Mouse (Mus musculus) adrenal gland, postnatal 36 days (tissue): ENCODE measurements around the gene Sesn3. TPM values are rescaled to one million over a fixed set of nuclear protein-coding genes. Genes with fewer than 3 reads are reported as not detected.

Experiments
- DNase-seq, 2 experiments: peaks; one replicate each; pipeline ENCODE4 v3.0.0; 2021; ENCODE audit warnings: mixed read lengths in 1 of 2
- total RNA-seq, 2 experiments: library from RNA; stranded (reverse); gene quantifications; 2 replicates each; pipeline ENCODE4 v1.2.3; 2021

Sesn3 gene
- total RNA-seq, 2 experiments from 2014 or later, result 63.1 to 66.2 TPM

DNA sequence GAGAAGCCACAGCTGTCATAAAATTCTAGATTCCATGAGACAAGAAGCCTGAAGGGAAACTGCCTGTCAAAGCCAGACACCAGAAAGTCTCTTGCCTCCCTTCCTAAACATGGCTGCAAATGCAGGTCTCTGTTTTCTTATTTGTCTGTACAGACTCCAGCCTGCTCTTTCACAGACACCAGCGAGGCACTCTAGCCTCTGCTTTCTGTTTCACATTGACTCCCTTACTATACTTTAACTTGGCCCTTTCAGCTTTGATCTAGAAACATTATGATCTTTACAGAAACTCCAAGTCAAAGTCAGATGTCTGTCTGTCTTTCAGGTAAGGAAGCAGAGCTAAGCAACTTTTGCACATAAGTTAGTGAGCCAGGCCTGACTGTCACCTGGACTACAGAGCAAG, 77.5 kb downstream of the Sesn3 start:
- DNase-seq, result no peak

DNA sequence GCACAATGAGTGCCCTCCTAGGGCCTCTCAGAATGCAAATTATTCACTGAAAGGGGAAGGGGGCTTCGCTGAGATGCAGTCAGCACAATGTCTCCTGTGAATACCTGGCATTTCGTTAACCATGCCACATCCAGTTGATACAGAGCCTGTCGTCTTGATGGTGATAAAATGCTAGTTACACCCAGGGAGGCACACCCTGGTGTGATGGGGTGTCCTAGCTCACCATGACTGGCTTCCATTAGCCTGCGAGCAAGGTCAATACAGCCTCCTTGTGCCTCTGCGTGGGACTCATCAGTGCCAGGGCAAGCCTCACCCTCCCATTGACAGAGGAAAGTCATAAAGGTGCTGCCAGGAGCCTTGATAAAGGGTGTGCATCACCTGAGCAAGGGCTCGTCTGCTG, 80.0 kb downstream of the Sesn3 start:
- no peak for DNase-seq

DNA sequence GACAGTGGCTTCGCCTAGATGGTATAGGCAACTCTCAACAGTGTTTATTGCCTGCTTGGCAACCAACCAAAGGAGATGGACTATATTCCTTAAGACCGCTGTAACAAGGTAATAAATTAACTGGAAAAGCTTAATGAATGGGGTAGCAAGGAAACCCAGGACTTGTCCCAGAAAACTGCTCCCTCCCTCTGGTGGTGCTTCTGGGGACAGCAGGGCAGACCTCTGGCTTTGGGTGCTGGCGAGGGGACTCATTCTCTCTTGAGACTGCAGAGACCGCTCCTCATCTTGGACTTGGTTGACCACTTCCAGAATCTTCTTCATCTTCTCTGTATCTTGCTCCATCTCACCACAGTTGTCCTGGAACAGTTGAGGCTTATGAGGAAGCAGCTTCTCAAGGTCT, 82.2 kb downstream of the Sesn3 start:
- DNase-seq, result no peak

DNA sequence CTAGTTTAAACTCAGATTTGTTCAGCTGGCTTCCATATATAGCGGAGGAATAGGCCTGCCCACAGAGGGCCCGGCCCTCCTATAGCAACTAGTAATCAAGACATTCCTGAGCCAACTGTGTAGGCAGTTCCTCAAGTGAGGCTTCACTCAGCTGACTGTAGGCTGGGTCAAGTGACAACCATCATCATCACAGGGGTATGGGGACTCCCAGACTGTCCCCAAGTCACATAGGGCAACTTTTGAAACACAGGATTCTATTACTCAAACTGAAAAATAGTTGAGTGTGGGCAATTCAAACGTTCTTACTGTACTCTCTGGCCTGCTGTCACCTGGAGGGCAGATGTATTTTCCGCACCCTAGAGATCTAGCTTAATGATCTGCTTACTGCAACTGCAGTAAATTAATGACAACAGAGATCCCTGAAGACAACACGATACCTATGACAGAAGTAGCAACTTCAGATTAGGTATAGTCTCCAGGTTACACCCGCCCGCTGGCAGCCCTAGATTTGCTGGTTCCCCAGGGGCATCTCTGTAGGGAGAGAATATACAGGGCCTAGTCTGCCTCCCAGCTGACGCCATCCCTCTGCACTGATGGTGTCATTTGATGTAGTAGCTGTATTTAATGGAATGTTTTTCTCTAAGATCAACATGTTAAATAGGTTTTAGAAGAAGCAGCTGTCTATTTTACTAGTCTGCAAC, 87.4 kb downstream of the Sesn3 start:
- DNase-seq, result no peak

DNA sequence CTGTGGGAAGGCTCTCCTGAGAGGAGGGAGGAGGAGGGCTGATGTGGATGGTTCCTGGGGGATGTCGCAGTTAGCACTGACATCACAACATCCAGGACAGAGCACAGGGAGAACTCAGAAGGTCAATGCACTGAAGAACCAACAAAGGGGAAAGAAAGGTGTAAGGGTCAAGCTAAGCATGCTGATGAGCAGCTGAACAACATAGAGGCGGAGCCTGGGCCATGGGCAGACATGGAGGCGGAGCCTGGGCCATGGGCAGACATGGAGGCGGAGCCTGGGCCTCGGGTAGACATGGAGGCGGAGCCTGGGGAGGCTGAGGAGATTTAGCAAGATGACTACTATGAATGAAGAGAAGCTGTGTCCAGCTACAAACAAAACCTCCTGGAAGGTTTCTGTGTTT, 88.7 kb downstream of the Sesn3 start:
- peak in 1 of 2 experiments; percentile 17 for DNase-seq

DNA sequence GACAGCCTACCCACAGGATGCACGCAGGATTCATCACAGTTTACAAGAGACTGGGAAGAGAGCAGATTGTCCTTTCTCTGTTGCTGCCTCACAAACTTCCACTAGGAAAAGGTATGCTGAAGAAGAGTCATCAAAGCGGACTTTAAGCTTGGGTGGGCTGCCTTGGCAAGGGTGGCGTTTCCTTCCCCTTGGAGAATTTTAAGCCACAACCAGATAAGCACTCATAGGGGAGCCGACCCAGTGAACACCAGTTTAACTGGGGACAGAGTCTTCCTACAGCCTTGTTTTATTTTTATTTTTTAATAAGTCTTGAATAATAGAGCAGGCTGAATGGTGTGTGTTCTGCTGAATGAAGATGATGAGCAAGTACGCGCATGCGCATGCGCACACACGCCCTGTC, 89.9 kb downstream of the Sesn3 start:
- no peak for DNase-seq

DNA sequence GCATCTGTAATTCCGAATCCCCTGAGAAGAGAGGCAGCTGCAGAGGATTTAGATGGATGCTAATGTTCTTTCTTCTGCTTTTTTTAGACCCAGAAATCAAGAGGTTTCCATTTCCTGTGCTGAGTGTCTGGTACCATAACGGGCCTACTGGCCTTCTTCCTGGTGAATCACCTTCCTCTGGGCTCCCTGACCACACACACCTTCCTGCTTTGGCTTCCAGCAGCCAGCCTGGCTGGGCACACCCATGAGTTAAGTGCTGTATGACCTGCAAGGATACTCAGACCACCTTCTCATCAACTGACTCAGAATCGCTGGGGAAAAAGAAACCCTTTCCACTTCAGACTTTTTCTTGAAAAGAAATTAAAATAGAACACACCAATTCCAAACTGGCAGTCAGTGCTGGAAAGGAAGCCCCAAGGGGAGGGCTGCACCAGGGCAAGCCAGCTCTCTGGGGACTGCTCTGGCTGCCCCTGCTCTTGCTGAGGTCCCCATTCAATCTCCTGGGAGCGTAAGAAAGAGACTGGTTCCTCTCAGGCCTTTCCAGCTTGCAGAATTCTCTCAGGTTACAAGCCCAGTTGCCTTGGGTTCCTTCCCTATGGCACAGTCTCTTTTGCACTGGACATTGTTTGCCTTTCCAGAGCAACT, 90.7 kb downstream of the Sesn3 start:
- peak; percentile 12 to 52 for DNase-seq

DNA sequence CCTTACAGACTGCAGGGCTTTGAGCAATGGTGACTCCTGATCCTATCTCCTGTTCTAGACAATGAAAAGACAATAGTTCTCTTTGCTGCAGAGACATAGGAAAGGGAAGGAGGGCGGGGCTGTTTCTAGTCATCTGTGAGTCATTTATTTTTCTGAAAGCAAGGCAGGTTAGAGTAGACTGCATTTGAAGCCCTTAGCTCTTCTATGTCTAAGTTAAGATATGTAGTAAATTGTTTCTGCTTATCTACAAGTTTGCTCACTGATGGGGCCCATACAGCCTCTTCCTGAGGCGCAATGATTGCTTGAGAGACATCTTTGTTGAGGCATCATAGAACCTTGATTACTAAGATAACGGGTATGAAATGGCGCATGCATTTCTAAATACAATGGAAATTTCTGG, 93.0 kb downstream of the Sesn3 start:
- no peak for DNase-seq

DNA sequence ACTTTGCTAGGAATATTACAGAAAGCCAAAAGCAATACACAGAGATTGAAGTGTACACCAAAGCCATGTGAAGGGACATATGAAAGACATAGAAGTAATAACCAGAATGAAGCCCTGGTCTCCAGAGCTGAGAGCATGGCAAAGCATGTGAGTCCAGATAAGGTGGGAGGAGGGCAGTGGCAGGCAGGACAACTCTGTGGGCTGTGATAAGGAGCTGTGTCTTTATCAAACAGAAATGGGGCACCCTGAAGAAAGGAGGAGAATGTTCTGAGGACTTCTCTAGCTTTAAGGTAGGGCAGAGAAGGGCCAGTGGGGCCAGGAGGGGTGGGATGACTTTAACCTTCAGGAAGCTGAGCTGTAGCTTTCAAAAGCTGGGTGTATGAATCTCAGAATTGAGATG, 94.4 kb downstream of the Sesn3 start:
- no peak for DNase-seq

DNA sequence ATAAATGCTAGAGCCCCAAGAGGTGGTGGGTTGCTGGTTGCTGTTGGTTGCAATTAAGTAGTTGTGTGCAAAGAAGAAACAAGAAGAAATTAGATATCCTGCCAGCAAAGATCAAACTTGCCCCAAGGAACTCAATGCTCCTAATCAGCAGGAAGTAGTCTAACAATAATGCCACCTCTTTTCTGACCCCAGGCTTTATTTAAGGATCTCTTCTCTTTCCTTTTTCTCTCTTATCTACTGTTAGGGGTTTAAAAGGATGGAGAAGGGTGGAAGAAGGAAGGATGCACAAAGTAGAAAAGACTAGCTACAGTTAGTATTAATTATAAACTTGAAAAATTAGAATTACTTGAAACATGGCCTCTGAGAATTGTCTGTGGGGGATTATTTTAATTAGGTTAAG, 97.6 kb downstream of the Sesn3 start:
- no peak for DNase-seq

DNA sequence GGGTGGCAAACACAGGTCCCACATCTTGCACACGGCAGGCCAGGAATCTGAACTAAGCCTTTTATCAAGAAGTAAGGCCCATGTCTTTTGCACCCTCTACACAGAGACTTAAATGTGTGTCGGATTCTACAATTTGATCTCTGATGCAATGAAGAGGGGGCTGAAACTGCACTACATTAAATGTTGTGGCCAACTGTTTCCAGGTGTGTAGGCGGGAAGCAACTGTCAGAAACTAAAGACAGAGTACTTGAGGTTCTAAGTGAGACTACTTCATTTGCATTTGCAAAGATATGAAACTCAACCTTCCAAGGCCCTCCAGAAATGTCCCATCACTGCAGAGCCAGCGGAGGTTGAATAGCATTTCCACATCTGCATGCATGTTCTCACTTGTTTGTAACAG, 101.3 kb downstream of the Sesn3 start:
- no peak for DNase-seq

DNA sequence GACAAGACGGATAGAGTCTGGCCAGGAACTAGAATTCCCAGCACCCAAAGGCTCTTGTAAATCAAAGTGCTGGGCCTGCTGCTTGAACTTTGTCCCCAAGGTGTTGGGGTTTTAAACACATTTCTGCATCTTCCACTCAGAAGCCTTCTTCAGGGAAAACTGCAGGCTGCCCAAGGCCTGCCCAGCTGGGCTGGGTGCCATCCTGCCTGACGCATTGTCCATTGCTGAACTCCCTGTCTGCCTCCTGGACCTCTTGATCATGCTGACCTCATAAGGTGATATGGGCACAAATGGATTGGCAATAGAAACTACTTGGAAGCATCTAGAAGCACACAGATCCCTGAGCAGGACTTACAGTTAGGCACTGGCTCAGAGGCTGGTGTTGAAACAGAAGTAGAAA, 103.3 kb downstream of the Sesn3 start:
- peak; percentile 53 to 55 for DNase-seq

DNA sequence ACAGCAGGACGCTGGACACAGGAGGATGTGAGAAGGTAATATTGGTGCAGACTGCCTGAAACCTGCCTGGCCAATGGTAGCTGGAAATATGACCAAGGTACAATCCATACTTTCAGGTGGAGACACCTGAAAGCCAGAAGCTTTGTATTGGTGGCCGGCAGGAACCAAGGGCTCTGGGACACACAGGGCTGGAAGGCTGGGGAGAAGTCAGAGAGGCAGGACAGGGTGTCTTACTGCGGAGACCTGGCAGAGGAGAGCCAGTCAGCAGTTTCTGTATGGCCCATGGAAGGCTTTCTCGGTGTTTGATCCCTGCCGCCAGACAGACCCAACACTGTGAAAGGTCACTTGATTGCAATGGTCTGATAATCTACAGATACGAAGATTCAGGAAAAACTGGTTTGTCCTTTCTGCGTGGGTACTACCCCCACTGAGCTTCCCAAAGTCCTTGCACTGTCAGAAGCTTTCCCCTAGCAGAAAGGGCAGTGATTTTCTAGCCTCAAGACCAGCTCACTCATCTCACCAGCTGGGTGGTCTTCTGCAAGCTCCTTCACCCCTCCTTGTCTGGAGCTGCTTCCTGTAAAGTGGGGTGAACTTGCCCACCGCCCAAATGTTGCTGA, 105.0 kb downstream of the Sesn3 start:
- no peak for DNase-seq

DNA sequence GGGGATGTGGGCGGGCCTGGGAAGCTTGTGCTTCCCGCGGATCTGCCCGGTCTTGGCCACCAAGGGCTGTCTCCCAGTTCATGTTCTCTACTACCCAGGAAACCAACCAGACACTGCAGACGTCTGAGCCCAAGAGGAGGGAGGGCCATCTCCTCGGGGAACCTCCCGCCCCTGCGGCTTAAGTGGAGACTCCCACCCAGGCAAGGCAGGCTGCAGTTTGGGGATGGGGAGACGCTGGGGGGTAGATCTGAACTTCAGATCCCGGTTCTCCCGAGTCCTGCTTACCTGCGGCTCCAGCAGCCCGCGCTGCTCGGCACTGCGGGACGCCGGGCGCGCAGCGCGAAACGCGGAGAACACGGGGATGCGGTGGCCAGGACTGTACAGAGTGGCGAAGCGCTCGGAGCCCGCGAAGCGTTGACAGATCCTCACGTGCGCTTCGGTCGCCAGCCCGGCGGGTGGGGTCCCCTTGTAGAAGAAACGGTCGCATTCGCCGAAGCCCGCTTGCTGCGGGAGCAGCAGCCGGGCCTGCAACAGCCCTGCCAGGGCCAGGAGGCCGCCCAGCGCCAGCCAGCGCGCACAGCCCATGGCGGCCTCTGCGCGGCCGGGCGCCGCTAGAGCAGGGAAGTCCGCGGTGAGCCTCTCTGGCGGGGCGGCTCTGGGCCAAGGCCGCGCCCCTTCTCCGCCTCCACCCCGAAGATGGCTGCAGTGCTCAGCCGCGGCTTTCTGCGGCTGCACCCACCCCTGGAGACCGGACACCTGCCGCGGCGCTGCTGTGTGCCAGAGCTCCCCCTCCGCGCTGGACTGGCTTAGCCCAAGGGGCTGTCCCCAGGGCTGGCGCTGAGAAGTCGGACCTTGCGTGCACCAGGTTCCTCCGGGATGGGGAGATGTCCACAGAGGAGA, 105.8 kb downstream of the Sesn3 start:
- peak; percentile 90 to 93 for DNase-seq

DNA sequence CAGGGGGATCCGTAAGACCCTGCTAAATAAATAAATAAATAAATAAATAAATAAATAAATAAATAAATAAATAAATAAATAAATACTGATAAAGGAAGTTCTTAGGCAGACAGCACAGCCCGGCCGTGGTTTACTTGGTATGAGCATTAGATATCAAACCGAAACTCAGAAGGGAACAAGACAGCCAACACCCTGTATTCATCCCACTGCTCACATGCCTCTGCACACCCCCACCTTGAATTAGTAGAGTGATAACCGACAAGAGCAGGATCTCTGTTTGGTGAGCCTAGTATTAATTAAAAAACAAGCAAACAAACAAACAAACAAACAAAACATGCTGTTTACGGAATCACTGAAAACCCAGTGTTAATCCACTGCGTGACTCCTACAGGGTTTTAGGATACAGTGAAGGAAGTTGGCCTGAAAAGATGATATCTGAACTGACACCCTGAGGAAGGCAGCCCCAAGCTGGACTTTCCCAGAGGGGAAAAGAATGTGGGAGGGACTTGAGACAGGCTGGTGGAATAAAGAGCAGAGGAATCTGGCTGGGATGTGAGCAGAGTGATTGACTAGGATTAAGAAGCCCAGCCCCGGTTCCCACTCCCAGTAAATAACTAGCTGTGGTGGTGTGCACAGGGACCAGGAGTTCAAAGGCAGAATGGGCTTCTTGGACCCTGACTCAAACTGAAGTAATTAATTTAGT, 106.6 kb downstream of the Sesn3 start, which contains the start of gene Endod1:
Gene Endod1, minus strand, starts transcription at position 155 of the 703 bp plus-strand sequence.
- DNase-seq, result peak in 1 of 2 experiments; percentile 39

DNA sequence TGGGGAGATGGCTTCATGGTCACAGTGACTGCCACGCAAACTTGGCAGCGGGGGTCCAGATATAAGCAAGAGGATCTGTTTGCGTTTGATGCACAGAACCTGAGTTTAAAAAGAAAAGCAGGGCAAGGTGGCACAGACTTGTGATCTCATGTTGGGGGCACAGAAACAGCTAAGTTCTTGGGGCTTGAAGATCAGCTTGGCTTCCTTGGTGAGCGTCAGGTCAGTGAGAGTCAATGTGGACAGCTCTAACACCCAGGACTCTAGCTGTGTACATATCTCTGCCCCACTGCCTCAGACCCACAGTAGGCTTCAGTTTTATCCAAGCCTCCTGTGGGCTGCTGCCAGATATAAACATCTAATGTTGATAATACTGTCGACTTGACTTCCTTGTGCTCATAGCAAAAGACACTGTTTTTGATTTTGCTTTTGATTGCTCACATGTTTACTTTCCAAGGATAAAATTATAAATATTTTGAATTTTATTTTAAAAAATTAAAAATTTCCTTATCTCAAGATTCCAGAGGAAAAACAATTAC, 107.5 kb downstream of the Sesn3 start:
- DNase-seq, result no peak

Other genes starting within 250 kb of the Sesn3 start
- 10 to 100 TPM; 15.5 to 16.7 TPM for gene Endod1, start 106.4 kb downstream of the Sesn3 start, total RNA-seq
- under 1 TPM; 0.23 to 0.53 TPM for gene Kdm4d, start 225.4 kb downstream of the Sesn3 start, total RNA-seq
- gene Cwc15, start 225.6 kb downstream of the Sesn3 start, total RNA-seq, result 100 to 1,000 TPM; 110 to 143 TPM